Mouse (Mus musculus) myocyte (in vitro differentiated cells): ENCODE results near the gene Asap2.

Experiments used
- MAX ChIP-seq: IDR thresholded peaks from one replicate; pipeline ENCODE4 v1.6.1; 2011; ENCODE audit warnings: low read depth, mild to moderate bottlenecking, control low read depth
- POLR2A ChIP-seq: IDR thresholded peaks from one replicate; pipeline ENCODE4 v1.6.1; 2011; ENCODE audit warnings: low read depth, mild to moderate bottlenecking, control low read depth, moderate library complexity; ENCODE audit not compliant: insufficient read length

GRCm38 (mm10) chr12:21140741-21141308, 150.6 kb downstream of the Asap2 start:
- TF ChIP-seq MAX (no peak), POLR2A (no peak)
